Mouse (Mus musculus) neural tube, embryonic 13.5 days (tissue): ENCODE measurements around the gene Phf23. TPM values are rescaled to one million over a fixed set of nuclear protein-coding genes. Genes with fewer than 3 reads are reported as not detected.

Experiments used
- ATAC-seq: fragments of 200-750 bp; cut with Nextera tagmentation; 2 replicates; pipeline ENCODE4 v1.8.0; 2017; ENCODE audit warnings: low read depth, mild to moderate bottlenecking, moderate TSS enrichment, moderate library complexity
- H3K27ac ChIP-seq: fragments of 300-500 bp; sonication (generic); replicated peaks from 2 replicates; pipeline ENCODE4 v1.5.1; 2015; ENCODE audit warnings: moderate library complexity, mild to moderate bottlenecking, inconsistent platforms
- H3K27me3 ChIP-seq: fragments of 300-500 bp; sonication (generic); 2 replicates; pipeline ENCODE4 v1.6.1; 2015; ENCODE audit warnings: mild to moderate bottlenecking, inconsistent platforms
- H3K36me3 ChIP-seq: fragments of 300-500 bp; sonication (generic); 2 replicates; pipeline ENCODE4 v1.6.1; 2015; ENCODE audit warnings: mild to moderate bottlenecking, inconsistent platforms
- H3K4me1 ChIP-seq: fragments of 300-500 bp; sonication (generic); replicated peaks from 2 replicates; pipeline ENCODE4 v1.6.1; 2015; ENCODE audit warnings: inconsistent platforms
- H3K4me2 ChIP-seq: fragments of 300-500 bp; sonication (generic); 2 replicates; pipeline ENCODE4 v1.6.1; 2015; ENCODE audit warnings: inconsistent platforms, mild to moderate bottlenecking, moderate library complexity
- H3K4me3 ChIP-seq: fragments of 300-500 bp; sonication (generic); 2 replicates; pipeline ENCODE4 v1.5.1; 2015; ENCODE audit warnings: mild to moderate bottlenecking, inconsistent platforms
- H3K9ac ChIP-seq: fragments of 300-500 bp; sonication (generic); 2 replicates; pipeline ENCODE4 v1.6.1; 2015; ENCODE audit warnings: moderate library complexity, mild to moderate bottlenecking, inconsistent platforms
- H3K9me3 ChIP-seq: fragments of 300-500 bp; sonication (generic); 2 replicates; pipeline ENCODE4 v1.6.1; 2016; ENCODE audit warnings: inconsistent platforms
- WGBS: fragments of 180-500 bp; shearing (Covaris S2); methylation state at CpG from one replicate; pipeline ENCODE4 v1.1.7; 2015; 5-methylcytosine and 5-hydroxymethylcytosine counted together
- polyA plus RNA-seq: library from polyadenylated mRNA; unstranded; fragments of >200 nt; fragmentation: Nextera tagmentation; extraction: Ambion mirVana; gene quantifications from 2 replicates; pipeline ENCODE4 v1.2.1, GENCODE M21; 2015

The Phf23 gene
- polyA plus RNA-seq, 1 experiment from 2014 or later, result 76.3 TPM

- H3K9ac ChIP-seq, result no peak overlapping the region
- WGBS, result 88% methylated on average over 11 of the region's 11 CpGs
- H3K4me3 ChIP-seq, result 0 out of 2 replicates have a peak overlapping the region, but pooled peaks have one; percentile 92
- H3K36me3 ChIP-seq, result peaks cover 42% of the 10 kb centered on the region
- no peak overlapping the region for H3K27ac ChIP-seq
- peak overlapping the region; percentile 65 for H3K4me2 ChIP-seq
- no peak for ATAC-seq
- no peaks in the 10 kb centered on the region for H3K27me3 ChIP-seq
- no peaks in the 10 kb centered on the region for H3K9me3 ChIP-seq
- peaks cover 49% of the 10 kb centered on the region for H3K4me1 ChIP-seq
These were observed 1.0 kb upstream of the Phf23 start for GRCm38 (mm10) chr11:69994401-69995090.

DNA sequence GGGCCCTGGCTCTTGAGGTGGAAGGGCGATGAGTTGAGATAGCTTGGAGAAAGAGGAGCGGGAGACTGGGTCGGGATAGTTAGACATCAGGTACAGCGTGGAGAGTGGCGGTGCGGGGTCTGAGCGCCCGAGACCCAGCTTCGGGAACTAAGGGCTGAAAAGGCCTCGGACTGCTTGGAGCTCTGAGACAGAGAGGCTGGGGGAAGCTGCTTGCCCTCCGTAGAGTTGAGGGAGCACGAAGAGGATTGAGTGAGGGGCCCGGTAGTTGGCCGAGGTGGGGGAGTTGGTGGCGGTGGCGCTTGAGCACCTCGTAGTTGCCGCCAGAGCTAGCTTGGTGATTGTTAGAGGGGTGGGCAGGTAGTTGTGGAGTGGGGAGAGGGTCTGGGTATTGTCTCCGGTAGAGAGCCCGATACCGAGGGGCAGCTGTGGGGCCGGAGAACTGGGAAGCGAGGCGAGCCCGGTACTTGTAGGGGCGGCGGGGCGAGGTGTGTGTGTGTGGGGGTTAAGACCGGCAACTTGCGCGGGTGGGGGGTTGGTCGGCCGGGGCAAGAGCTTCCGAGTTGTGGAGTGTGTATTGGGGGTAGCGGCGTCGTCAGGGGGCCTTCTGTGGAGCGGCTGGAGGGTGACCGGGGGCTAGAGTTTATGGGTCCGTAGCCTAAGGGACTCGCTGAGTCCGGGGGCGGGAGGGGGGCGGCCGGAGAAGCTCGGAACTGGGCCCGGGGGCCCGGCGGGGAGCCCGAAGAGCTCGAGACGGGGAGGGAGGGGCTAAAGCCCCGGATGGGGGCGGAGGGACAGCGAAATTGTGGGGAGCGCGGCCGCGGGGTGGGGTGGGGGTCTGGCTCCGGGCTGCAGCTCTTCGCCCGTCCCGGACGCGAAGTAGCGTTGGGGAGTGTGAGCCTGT is 834 bp downstream of the Phf23 start:
- peak overlapping the region; percentile 92 for H3K4me3 ChIP-seq
- peak overlapping the region; percentile 93 for H3K27ac ChIP-seq
- H3K4me2 ChIP-seq, result peak overlapping the region; percentile 65
- H3K9ac ChIP-seq, result peak overlapping the region; percentile 96
- 1% methylated on average over 59 of the region's 66 CpGs for WGBS
- H3K4me1 ChIP-seq, result peaks cover 54% of the 10 kb centered on the region
- H3K9me3 ChIP-seq, result no peaks in the 10 kb centered on the region
- H3K36me3 ChIP-seq, result peaks cover 40% of the 10 kb centered on the region
- no peaks in the 10 kb centered on the region for H3K27me3 ChIP-seq
- peak; percentile 1 for ATAC-seq

- Histone ChIP-seq H3K36me3 (peaks cover 43% of the 10 kb centered on the region), H3K27me3 (no peaks in the 10 kb centered on the region), H3K4me3 (peak overlapping the region; percentile 92), H3K4me1 (peaks cover 61% of the 10 kb centered on the region), H3K9ac (peak overlapping the region; percentile 96), H3K4me2 (peak overlapping the region; percentile 65), H3K27ac (peak overlapping the region; percentile 93), H3K9me3 (no peaks in the 10 kb centered on the region)
- under 1% methylated on average over 36 of the region's 44 CpGs for WGBS
- peak; percentile 3; the same call in 1 of the 2 replicates for ATAC-seq
These were observed 1.5 kb downstream of the Phf23 start for GRCm38 (mm10) chr11:69997070-69997509.

DNA sequence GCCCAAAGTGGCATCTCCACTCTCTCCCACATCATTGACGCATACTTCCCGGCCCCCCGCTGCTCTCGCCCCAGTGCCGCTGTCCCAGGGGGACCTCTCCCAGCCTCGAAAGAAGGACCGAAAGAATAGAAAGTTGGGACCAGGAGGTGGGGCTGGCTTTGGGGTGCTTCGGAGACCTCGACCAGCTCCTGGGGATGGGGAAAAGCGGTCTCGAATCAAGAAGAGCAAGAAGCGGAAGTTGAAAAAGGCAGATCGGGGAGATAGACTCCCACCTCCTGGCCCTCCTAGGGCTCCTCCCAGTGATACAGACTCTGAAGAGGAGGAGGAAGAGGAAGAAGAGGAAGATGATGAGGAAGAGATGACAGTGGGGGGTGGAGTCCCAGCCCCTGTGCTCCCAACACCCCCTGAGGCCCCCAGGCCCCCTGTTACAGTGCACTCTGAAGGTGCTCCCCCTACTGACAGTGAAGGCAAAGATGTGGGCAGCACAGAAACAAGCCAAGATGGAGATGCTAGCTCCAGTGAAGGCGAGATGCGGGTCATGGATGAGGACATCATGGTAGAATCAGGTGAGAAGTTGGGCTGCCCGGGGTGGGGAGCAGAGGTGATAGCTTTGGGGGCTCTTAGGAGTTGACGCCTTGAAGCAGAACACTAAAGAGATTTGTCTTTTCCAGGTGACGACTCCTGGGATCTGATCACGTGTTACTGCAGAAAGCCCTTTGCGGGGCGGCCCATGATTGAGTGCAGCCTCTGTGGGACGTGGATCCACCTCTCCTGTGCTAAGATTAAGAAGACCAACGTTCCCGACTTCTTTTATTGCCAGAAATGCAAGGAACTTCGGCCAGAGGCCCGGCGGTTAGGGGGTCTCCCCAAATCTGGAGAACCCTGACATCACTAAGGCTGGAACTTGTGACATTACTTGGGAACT is 3.3 kb downstream of the Phf23 start:
- Histone ChIP-seq H3K4me1 (peaks cover 63% of the 10 kb centered on the region), H3K36me3 (peaks cover 37% of the 10 kb centered on the region), H3K9me3 (no peaks in the 10 kb centered on the region), H3K27ac (0 out of 2 replicates have a peak overlapping the region, but pooled peaks have one; percentile 61), H3K4me3 (peak overlapping the region; percentile 92), H3K27me3 (no peaks in the 10 kb centered on the region), H3K9ac (no peak overlapping the region), H3K4me2 (peak overlapping the region; percentile 65; the same call in 1 of the 2 replicates)
- 92% methylated on average over 27 of the region's 27 CpGs for WGBS
- ATAC-seq, result no peak

DNA sequence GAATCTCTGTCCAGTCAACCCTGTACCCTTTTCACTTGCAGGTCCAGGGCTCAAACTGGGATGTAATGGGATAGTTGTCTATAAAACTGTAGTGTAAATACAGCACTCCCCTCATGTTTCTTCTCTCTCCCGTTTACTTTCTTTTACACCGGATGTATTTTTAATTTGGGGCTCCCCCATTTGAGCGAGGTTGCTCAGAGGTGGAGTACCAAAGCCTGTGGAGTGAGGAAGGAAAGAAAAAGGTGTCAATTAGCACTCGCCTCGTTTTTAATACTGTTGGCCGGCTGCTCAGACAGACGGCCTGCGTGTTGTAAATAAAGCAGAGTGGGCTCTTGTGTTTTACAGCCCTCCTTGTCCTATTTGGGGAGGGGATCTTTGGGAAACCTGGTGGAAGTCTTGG is 4.1 kb downstream of the Phf23 start:
- no peaks in the 10 kb centered on the region for H3K9me3 ChIP-seq
- peak overlapping the region; percentile 61 for H3K27ac ChIP-seq
- peaks cover 63% of the 10 kb centered on the region for H3K4me1 ChIP-seq
- no peaks in the 10 kb centered on the region for H3K27me3 ChIP-seq
- 73% methylated on average over 8 of the region's 8 CpGs for WGBS
- peak overlapping the region; percentile 92 for H3K4me3 ChIP-seq
- H3K9ac ChIP-seq, result no peak overlapping the region
- ATAC-seq, result no peak
- H3K4me2 ChIP-seq, result peak overlapping the region; percentile 95
- peaks cover 31% of the 10 kb centered on the region for H3K36me3 ChIP-seq

DNA sequence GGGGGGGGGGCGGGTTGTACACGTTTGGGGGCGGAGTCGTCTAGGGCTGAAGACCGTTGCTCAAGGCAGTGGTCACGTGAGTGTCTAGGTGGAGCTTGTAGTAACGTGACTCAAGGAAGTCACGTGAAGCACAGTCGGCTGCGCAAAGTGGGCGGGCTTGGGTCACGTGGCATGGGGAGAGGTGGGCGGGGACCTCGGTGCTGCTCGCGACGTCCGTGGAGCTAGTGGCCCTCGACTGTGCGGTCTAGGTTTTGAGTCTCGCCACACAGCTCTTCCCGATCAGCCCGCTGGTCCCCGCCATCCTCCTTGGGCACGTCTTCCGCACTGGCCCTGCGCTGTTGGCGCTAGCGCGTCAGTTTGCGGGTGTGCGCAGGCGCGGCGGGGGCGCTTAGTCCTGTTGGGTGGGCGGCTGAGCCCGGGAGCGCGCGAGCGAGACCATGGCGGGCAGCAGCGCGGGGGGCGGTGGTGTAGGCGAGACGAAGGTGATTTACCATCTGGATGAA is 4.9 kb downstream of the Phf23 start, which contains the start of gene Dvl2:
TSS of gene Dvl2 (plus strand) at position 200 of the 503 bp plus-strand sequence.
- Histone ChIP-seq H3K27ac (peak within 1 kb of the TSS; percentile 95), H3K27me3 (no peaks in the 10 kb centered on the region), H3K36me3 (peaks cover 37% of the 10 kb centered on the region), H3K9me3 (no peaks in the 10 kb centered on the region), H3K9ac (peak within 1 kb of the TSS; percentile 89), H3K4me2 (peak within 1 kb of the TSS; percentile 95), H3K4me3 (peak within 1 kb of the TSS; percentile 92), H3K4me1 (peaks cover 65% of the 10 kb centered on the region)
- WGBS, result under 1% methylated on average over 48 of the region's 48 CpGs
- peak; percentile 61 for ATAC-seq

DNA sequence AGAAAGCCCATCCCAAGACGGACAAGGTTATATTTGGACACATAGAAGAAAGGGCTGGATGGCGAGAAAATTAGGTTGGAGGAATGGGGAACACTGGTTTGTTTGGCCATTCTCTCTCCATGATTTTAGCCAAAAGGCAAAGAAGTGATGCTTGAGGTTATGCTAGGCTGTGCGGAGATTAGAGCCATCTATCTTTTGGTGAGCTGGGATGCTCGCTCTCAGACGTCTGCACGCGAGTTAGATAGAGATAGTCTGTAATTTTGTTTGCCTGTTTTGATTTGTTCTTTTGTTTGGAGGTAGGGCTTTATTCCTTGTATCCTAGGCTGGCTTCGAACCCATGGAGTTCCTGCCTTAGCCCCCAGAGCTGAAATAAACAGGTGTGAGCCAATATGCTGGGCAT is 5.6 kb downstream of the Phf23 start:
- peak overlapping the region; percentile 89 for H3K9ac ChIP-seq
- H3K4me1 ChIP-seq, result peaks cover 65% of the 10 kb centered on the region
- no peak for ATAC-seq
- H3K4me2 ChIP-seq, result peak overlapping the region; percentile 95
- 15% methylated on average over 8 of the region's 8 CpGs for WGBS
- no peaks in the 10 kb centered on the region for H3K27me3 ChIP-seq
- peaks cover 44% of the 10 kb centered on the region for H3K36me3 ChIP-seq
- H3K9me3 ChIP-seq, result no peaks in the 10 kb centered on the region
- peak overlapping the region; percentile 95 for H3K27ac ChIP-seq
- H3K4me3 ChIP-seq, result peak overlapping the region; percentile 92

GRCm38 (mm10) chr11:70001865-70002264 is 6.3 kb downstream of the Phf23 start:
- Histone ChIP-seq H3K4me1 (peaks cover 65% of the 10 kb centered on the region), H3K27ac (no peak overlapping the region), H3K9ac (peak overlapping the region; percentile 89), H3K27me3 (no peaks in the 10 kb centered on the region), H3K4me2 (peak overlapping the region; percentile 95), H3K4me3 (peak overlapping the region; percentile 92), H3K9me3 (no peaks in the 10 kb centered on the region), H3K36me3 (peaks cover 51% of the 10 kb centered on the region)
- no peak for ATAC-seq

DNA sequence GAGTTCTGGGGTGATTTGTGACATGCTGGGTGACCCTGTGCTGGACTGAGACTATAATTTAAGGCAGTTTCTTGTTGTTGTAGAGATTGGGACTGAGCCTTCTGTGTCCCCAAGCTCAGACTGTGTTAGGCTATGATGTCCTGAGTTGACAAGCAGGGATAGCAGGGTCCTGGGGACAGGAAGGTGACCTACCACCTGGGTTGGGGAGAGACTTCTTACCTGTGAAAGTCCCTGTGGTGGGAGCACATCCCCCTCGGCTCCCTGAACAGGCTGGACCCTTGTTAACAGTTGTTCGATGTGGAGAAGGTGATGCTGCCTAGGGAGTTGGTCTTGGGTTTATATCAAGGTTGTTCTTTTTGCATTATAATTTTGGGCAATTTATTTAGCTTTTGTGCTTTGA is 6.9 kb downstream of the Phf23 start:
- Histone ChIP-seq H3K27me3 (no peaks in the 10 kb centered on the region), H3K4me2 (peak overlapping the region; percentile 95), H3K4me3 (peak overlapping the region; percentile 92), H3K36me3 (peaks cover 57% of the 10 kb centered on the region), H3K9me3 (no peaks in the 10 kb centered on the region), H3K9ac (peak overlapping the region; percentile 53), H3K4me1 (peaks cover 62% of the 10 kb centered on the region), H3K27ac (no peak overlapping the region)
- ATAC-seq, result no peak
- WGBS, result 88% methylated on average over 2 of the region's 2 CpGs

GRCm38 (mm10) chr11:70005521-70005920 is 9.9 kb downstream of the Phf23 start:
- H3K4me3 ChIP-seq, result no peak overlapping the region
- H3K27me3 ChIP-seq, result no peaks in the 10 kb centered on the region
- peaks cover 40% of the 10 kb centered on the region for H3K4me1 ChIP-seq
- no peak overlapping the region for H3K4me2 ChIP-seq
- H3K27ac ChIP-seq, result no peak overlapping the region
- 54% methylated on average over 5 of the region's 5 CpGs for WGBS
- no peak overlapping the region for H3K9ac ChIP-seq
- H3K9me3 ChIP-seq, result no peaks in the 10 kb centered on the region
- ATAC-seq, result no peak
- peaks cover 64% of the 10 kb centered on the region for H3K36me3 ChIP-seq

GRCm38 (mm10) chr11:70010033-70010432 is 14.5 kb downstream of the Phf23 start:
- Histone ChIP-seq H3K4me2 (no peak overlapping the region), H3K9ac (no peak overlapping the region), H3K27ac (no peak overlapping the region), H3K4me1 (peaks cover 13% of the 10 kb centered on the region), H3K36me3 (peaks cover 93% of the 10 kb centered on the region), H3K9me3 (no peaks in the 10 kb centered on the region), H3K4me3 (no peak overlapping the region), H3K27me3 (no peaks in the 10 kb centered on the region)
- ATAC-seq, result no peak
- WGBS, result 90% methylated on average over 6 of the region's 6 CpGs
